Mouse (Mus musculus): ENCODE results near the gene Gm20854. TPM values are rescaled to one million over a fixed set of nuclear protein-coding genes. Genes with fewer than 3 reads are reported as not detected.
"Not testable (repeated sequence)": the region's sequence is repeated elsewhere in the genome, so short reads cannot be mapped to it uniquely, and the experiment has no call there.

Gm20854 gene
- not detected in 2 replicates for polyA plus RNA-seq (2015; fragmentation: Nextera tagmentation; extraction: Ambion mirVana)

- H3K4me3 ChIP-seq (ENCODE audit: low read length); ATAC-seq (ENCODE audit: low FRiP score, low TSS enrichment); H3K9me3 ChIP-seq (ENCODE audit: low read length); H3K27me3 ChIP-seq (ENCODE audit: insufficient read depth, low read length); H3K4me1 ChIP-seq (ENCODE audit: insufficient read depth, low read length); H3K4me2 ChIP-seq (replicated peaks; ENCODE audit: low read depth, low read length); H3K36me3 ChIP-seq (ENCODE audit: insufficient read depth, low read length); H3K27ac ChIP-seq (ENCODE audit: low read length); H3K9ac ChIP-seq (replicated peaks; ENCODE audit: low read length): not testable (repeated sequence)
- WGBS = no CpG with 5 or more reads among the region's 6 CpGs
These were observed at the start of gene Gm20854 for GRCm38 (mm10) chrY:85530808-85531207. Gm20854 (minus strand) TSS chrY:85530908.

All from kidney, embryonic 16.5 days (tissue).